Mouse (Mus musculus): Measurements from ENCODE around the gene Gm27027.

DNA sequence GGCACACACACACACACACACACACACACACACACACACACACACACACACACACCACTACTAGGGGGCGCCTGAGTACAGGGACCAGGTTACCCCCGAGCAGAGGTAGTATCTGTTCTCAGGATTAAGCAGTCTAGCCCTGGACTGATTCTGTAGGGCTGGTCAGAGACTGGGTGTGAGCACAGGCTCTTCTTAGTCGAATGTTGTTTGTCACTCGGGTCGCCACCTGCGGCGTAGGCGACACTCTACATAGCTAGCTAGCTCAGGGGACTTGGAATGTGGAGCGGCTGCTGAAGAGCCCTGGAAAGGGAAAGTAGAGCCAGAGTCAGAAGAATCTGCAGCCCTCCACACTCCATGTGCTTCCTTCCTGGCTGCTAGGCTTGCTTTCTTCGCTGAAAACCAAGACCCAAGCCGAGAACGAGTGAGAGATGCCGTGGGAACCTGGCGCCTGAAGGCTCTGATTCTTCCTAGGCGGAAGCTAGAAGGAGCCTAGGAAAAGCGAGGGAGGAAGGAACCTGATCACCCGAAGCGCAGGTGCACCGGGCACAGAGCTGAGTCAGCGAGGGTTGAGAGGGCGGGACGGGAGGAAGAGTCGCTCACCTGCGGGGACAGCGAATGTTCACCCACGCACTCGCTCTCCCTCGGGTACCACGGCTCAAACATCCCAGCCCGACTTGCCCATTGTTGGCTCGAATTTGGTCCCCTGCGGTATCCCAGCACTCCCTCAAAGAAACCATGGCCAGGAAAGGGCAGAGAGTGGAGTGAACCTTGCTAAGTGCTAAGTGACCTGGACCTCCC, 41.2 kb downstream of the Gm27027 start:
- TF ChIP-seq CTCF (conservative IDR thresholded peaks at IDR 0.05; ENCODE audit: low read length) (no peak), POU5F1 (IDR thresholded peaks at IDR 0.05; ENCODE audit: borderline replicate concordance, low read length) (no peak)
